21 mouse cellular contexts compared by ENCODE assay signal in the genomic region with DNA sequence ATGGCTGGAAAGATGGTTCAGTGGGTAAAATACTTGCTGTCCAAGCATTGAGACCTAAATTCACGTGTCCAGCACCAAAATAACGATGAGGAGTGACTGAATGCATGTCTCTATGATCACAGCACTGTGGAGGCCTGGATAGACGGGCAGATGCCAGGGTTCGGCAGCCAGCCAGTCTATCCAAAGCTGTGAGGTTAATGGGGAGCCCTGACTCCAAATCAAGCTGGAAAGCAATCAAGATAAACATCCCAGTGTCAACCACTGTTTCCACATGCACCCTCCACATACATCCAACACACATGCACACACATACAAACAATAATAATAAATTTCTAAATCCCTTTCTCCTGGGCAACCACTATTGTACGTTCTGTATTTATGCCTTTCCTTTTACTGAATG. TPM values are rescaled to one million over a fixed set of nuclear protein-coding genes. Genes with fewer than 3 reads are reported as not detected.
"Had no signal": no experiment of that assay in that cellular context is flagged by ENCODE, and none has a peak within 500 bp of the region (broad histone marks: within the 10 kb centered on the region; RNA-seq: fewer than 3 reads in every experiment).

No protein-coding gene starts in this region.

- H3K36me3 ChIP-seq: neural tube, embryonic 13.5 days; neural tube, embryonic 15.5 days; stomach, embryonic 15.5 days had no signal

- H3K4me3 ChIP-seq: neural tube, embryonic 13.5 days; neural tube, embryonic 15.5 days; stomach, embryonic 15.5 days had no signal

- H3K27ac ChIP-seq: neural tube, embryonic 13.5 days; neural tube, embryonic 15.5 days; stomach, embryonic 15.5 days; stomach, postnatal 0 days had no signal

- H3K27me3 ChIP-seq: neural tube, embryonic 15.5 days; stomach, embryonic 15.5 days had no signal

- H3K9ac ChIP-seq: neural tube, embryonic 13.5 days; neural tube, embryonic 15.5 days; stomach, embryonic 15.5 days had no signal

- H3K9me3 ChIP-seq: neural tube, embryonic 13.5 days; neural tube, embryonic 15.5 days; stomach, embryonic 15.5 days had no signal

- DNase-seq: retina, postnatal 1 day; right cerebral cortex, adult 18-20 months; right cerebral cortex, postnatal 14 days; right cerebral cortex, postnatal 25 days; right cerebral cortex, postnatal 4 days; spleen, adult 18-20 months; thymus, adult 18-20 months; thymus, adult 2 months; thymus, postnatal 14 days; thymus, postnatal 25 days; thymus, postnatal 36 days; thymus, postnatal 4 days had no signal

- H3K4me2 ChIP-seq: neural tube, embryonic 13.5 days; neural tube, embryonic 15.5 days; stomach, embryonic 15.5 days had no signal

RNA-seq across cellular contexts. Expression of gene Cxcl1, which starts 2.4 kb away (rescaled TPM):
- total RNA-seq: neutrophil, adult 5-6 weeks had no signal
- polyA plus RNA-seq: neural tube, embryonic 13.5 days; neural tube, embryonic 14.5 days had no signal

RNA-seq across cellular contexts. Expression of gene Cxcl2, which starts 15.0 kb away (rescaled TPM):
- polyA plus RNA-seq: neural tube, embryonic 13.5 days; neural tube, embryonic 14.5 days; neural tube, embryonic 15.5 days; stomach, embryonic 14.5 days; stomach, embryonic 15.5 days; stomach, embryonic 16.5 days; testis, adult 2 months had no signal
